Mouse (Mus musculus) neural tube, embryonic 15.5 days (tissue): Measurements from ENCODE around the gene Gm42372. TPM values are rescaled to one million over a fixed set of nuclear protein-coding genes. Genes with fewer than 3 reads are reported as not detected.
"Not testable (repeated sequence)": the region's sequence is repeated elsewhere in the genome, so short reads cannot be mapped to it uniquely, and the experiment has no call there.

ENCODE experiments used
- ATAC-seq: fragments of 200-750 bp; cut with Nextera tagmentation; 2 replicates; pipeline ENCODE4 v1.8.0; 2017; ENCODE audit warnings: mild to moderate bottlenecking, moderate TSS enrichment, moderate library complexity; ENCODE audit not compliant: low FRiP score
- H3K27ac ChIP-seq: fragments of 300-500 bp; sonication (generic); replicated peaks from 2 replicates; pipeline ENCODE4 v1.5.1; 2015; ENCODE audit warnings: mild to moderate bottlenecking, inconsistent platforms
- H3K27me3 ChIP-seq: fragments of 300-500 bp; sonication (generic); replicated peaks from 2 replicates; pipeline ENCODE4 v1.6.1; 2015; ENCODE audit warnings: inconsistent platforms
- H3K36me3 ChIP-seq: fragments of 300-500 bp; sonication (generic); 2 replicates; pipeline ENCODE4 v1.6.1; 2015; ENCODE audit warnings: inconsistent platforms
- H3K4me1 ChIP-seq: fragments of 300-500 bp; sonication (generic); 2 replicates; pipeline ENCODE4 v1.6.1; 2015; ENCODE audit warnings: inconsistent platforms
- H3K4me2 ChIP-seq: fragments of 300-500 bp; sonication (generic); 2 replicates; pipeline ENCODE4 v1.6.1; 2015; ENCODE audit warnings: inconsistent platforms, mild to moderate bottlenecking, moderate library complexity
- H3K4me3 ChIP-seq: fragments of 300-500 bp; sonication (generic); replicated peaks from 2 replicates; pipeline ENCODE4 v1.5.1; 2015; ENCODE audit warnings: mild to moderate bottlenecking, inconsistent platforms
- H3K9ac ChIP-seq: fragments of 300-500 bp; sonication (generic); replicated peaks from 2 replicates; pipeline ENCODE4 v1.6.1; 2015; ENCODE audit warnings: mild to moderate bottlenecking, inconsistent platforms
- H3K9me3 ChIP-seq: fragments of 300-500 bp; sonication (generic); replicated peaks from 2 replicates; pipeline ENCODE4 v1.6.1; 2016; ENCODE audit warnings: inconsistent platforms
- WGBS: fragments of 180-500 bp; shearing (Covaris S2); methylation state at CpG from one replicate; pipeline ENCODE4 v1.1.7; 2015; ENCODE audit warnings: mixed read lengths; 5-methylcytosine and 5-hydroxymethylcytosine counted together
- polyA plus RNA-seq: library from polyadenylated mRNA; unstranded; fragments of >200 nt; fragmentation: Nextera tagmentation; extraction: Ambion mirVana; gene quantifications from 2 replicates; pipeline ENCODE4 v1.2.1, GENCODE M21; 2015

Gene Gm42372
- polyA plus RNA-seq, 1 experiment from 2014 or later = 6.4 TPM

DNA sequence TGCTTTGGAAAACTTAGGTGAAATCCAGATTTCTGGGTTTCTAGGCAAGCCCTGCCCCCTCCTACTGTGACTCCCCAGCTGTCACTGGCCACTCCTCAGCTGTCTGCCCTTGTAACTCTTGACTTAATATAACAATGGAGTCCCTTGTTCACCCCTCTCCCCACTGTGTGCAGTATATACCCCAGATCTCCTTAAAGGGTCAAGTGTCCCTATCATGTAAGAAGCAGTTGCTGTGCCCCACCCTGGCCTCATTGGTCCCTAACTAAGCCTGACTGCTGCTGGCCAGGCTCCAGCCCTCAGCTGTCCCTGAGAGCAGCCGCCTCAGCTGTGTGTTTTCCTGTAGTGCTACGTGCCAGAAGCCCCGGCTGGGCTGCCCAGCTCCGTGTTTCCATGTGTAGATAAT is 34.9 kb upstream of the Gm42372 start:
- Histone ChIP-seq H3K4me3 (peak overlapping the region; percentile 68), H3K4me2 (peak overlapping the region; percentile 93), H3K36me3 (no peaks in the 10 kb centered on the region; the same call in 1 of the 2 replicates), H3K4me1 (peaks cover 84% of the 10 kb centered on the region), H3K9me3 (no peaks in the 10 kb centered on the region), H3K9ac (peak overlapping the region; percentile 90), H3K27ac (peak overlapping the region; percentile 93), H3K27me3 (no peaks in the 10 kb centered on the region)
- ATAC-seq = no peak
- WGBS = 0% methylated on average over 4 of the region's 4 CpGs

DNA sequence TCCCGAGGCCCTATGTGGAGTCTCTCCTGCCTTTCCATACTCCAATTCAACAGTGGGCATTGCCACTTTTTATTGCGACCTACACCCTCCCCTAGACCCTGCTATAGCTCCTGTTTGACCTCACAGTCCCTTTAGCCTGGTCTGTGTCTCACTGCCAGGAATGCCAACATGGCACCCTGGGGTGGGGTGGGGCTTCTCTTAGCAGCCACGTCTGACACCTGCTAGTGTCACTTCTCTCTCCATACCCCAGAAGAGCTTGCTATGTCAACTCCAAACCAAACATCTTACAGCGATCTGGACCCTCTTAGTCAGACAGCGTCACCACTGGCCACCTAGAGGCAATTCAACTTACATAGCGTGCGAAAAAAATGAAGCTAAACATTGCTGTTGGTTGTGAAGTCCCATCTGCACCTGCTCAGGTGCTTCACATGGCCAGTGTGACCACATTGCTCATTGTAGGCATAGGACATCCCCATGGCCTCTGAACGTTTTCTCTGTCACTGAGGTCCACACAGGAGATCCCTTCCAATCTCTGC is 33.9 kb upstream of the Gm42372 start:
- H3K4me2 ChIP-seq = peak overlapping the region; percentile 93
- no peaks in the 10 kb centered on the region; the same call in 1 of the 2 replicates for H3K36me3 ChIP-seq
- peak overlapping the region; percentile 68 for H3K4me3 ChIP-seq
- peak overlapping the region; percentile 81 for H3K27ac ChIP-seq
- 56% methylated on average over 8 of the region's 8 CpGs for WGBS
- no peaks in the 10 kb centered on the region for H3K9me3 ChIP-seq
- ATAC-seq = no peak
- H3K27me3 ChIP-seq = no peaks in the 10 kb centered on the region
- H3K4me1 ChIP-seq = peaks cover 74% of the 10 kb centered on the region
- H3K9ac ChIP-seq = peak overlapping the region; percentile 90; the same call in 1 of the 2 replicates

GRCm38 (mm10) chr7:16949908-16950841 is 32.7 kb upstream of the Gm42372 start:
- H3K27me3 ChIP-seq = no peaks in the 10 kb centered on the region
- WGBS = 11% methylated on average over 29 of the region's 29 CpGs
- peak overlapping the region; percentile 93 for H3K4me2 ChIP-seq
- H3K36me3 ChIP-seq = no peaks in the 10 kb centered on the region; the same call in 1 of the 2 replicates
- peak overlapping the region; percentile 68 for H3K4me3 ChIP-seq
- peaks cover 68% of the 10 kb centered on the region for H3K4me1 ChIP-seq
- peak overlapping the region; percentile 35 for H3K9ac ChIP-seq
- no peaks in the 10 kb centered on the region for H3K9me3 ChIP-seq
- peak; percentile 67 for ATAC-seq
- H3K27ac ChIP-seq = peak overlapping the region; percentile 81

DNA sequence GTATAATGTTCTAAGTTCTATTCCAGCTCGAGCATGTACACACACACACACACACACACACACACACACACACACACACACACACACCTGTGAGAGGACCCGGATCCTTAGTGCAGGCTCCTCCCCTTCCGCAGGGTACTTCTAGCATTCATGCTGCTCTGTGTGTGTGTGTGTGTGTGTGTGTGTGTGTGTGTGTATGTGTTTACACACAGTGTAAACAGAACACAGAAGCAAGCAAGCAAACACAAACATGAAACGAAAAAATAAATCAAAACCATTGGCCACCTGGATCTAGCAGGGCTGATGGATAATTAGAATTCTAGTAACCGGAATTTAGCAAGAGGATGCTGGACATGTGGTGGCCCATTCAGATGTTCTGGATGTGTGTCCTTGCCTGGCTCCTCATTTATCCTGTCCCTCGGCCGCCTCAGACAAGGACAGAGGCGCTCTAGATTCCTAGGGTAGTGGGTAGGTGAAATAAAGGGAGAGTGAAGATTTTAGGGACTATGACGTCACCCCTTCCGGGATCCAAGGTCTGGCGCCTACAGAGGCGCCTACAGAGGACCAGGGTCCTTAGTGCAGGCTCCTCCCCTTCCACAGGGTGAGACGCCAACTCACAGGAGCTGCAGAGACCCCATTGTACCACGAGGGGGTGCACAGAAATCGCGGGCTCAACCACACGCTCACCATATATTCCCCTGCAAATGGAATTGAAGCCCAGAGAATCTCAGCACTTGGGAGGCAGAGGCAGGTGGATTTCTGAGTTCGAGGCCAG is 31.8 kb upstream of the Gm42372 start:
- no peaks in the 10 kb centered on the region; the same call in 1 of the 2 replicates for H3K36me3 ChIP-seq
- H3K4me1 ChIP-seq = peaks cover 59% of the 10 kb centered on the region
- peak overlapping the region; percentile 81 for H3K27ac ChIP-seq
- H3K9me3 ChIP-seq = no peaks in the 10 kb centered on the region
- no peaks in the 10 kb centered on the region for H3K27me3 ChIP-seq
- H3K9ac ChIP-seq = no peak overlapping the region
- H3K4me3 ChIP-seq = no peak overlapping the region
- peak; percentile 54 for ATAC-seq
- peak overlapping the region; percentile 93; the same call in 1 of the 2 replicates for H3K4me2 ChIP-seq
- WGBS = 26% methylated on average over 18 of the region's 18 CpGs

DNA sequence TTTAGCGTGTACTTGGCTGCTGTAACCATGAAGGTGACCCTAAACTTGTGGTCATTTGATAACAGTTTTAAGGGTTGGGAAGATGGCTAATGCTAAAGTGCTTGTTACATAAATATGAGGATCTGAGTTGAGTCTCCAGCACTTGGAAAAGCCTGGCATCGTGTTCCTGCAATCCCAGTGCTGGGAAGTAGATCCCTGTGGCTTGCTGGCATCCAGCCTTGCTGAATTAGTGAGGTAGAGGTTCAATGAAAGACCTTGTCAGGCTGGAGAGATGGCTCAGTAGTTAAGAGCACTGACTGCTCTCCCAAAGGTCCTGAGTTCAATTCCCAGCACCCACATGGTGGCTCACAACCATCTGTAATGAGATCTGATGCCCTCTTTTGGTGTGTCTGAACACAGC is 29.1 kb upstream of the Gm42372 start:
- not testable (repeated sequence) for H3K4me3 ChIP-seq, H3K36me3 ChIP-seq, H3K9me3 ChIP-seq, H3K27me3 ChIP-seq, ATAC-seq, H3K27ac ChIP-seq, H3K4me2 ChIP-seq, H3K9ac ChIP-seq
- peaks cover 55% of the 10 kb centered on the region for H3K4me1 ChIP-seq
- 68% methylated on average over 2 of the region's 2 CpGs for WGBS

DNA sequence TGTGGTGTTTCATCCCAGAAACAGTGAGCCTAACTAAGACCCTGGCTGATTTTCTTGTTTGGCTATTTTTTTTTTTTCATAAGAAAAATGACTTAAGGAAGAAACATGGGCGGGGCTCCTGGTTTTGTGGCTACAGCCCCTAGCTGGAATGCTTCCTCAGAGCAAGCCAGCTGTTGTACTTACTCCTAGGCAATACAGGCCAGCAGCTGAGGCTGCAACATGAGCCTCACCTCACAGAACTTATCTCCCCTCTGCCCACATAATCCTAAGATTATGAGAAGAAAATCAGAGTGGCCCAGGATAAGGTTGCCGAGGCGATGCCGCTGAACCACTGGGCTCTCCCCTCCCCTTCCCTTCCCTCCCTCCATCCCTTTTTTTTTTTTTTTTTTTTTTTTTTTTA is 27.2 kb upstream of the Gm42372 start:
- Histone ChIP-seq H3K9ac (no peak overlapping the region), H3K27ac (peak overlapping the region; percentile 89), H3K4me3 (no peak overlapping the region), H3K4me2 (no peak overlapping the region), H3K4me1 (peaks cover 53% of the 10 kb centered on the region), H3K36me3 (no peaks in the 10 kb centered on the region), H3K27me3 (no peaks in the 10 kb centered on the region), H3K9me3 (no peaks in the 10 kb centered on the region)
- ATAC-seq = no peak
- 90% methylated on average over 4 of the region's 4 CpGs for WGBS

DNA sequence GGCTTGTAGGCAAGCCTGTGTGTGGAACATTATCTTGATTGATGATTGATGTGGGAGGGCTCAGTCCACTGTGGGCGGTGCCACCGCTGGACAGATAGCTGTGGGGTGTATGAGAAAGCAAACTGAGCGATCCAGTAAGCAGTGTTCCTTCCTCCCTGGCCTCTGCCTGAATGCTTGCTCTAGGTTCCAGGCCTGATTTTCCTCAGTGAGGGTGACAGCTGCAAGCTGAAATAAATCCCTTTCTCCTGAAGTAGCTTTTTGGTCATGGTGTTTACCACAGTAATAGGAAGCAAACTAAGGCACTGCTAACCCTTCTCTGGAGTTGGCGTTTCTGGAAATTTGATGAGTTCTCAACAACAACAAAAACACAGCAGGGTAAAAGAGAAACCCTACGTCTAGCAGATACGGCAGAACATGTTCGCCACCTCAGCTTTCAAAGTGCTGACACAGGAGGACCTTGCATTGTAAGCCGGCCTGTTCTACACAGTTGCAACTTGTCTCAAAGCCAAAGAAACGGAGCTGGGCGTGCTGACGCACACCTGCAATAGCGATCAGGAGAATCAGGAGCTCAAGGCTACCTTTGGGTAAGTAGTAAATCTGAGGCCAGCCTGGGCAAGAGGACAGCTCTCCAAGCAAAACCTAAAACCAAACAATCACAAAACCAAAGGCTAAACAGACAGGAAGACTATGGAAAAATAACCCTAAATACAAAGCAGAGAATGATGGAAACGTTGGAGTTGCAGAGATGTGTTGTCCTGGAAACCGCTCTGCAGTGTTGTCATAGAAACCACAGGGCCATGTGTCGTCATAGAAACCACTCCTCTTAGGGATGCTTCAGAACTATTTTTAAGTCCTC is 26.2 kb upstream of the Gm42372 start:
- H3K4me1 ChIP-seq = peaks cover 56% of the 10 kb centered on the region
- peak overlapping the region; percentile 89 for H3K27ac ChIP-seq
- H3K4me3 ChIP-seq = no peak overlapping the region
- H3K27me3 ChIP-seq = no peaks in the 10 kb centered on the region
- H3K4me2 ChIP-seq = peak overlapping the region; percentile 40
- H3K36me3 ChIP-seq = no peaks in the 10 kb centered on the region
- ATAC-seq = peak; percentile 56; the same call in 1 of the 2 replicates
- H3K9ac ChIP-seq = no peak overlapping the region
- 30% methylated on average over 15 of the region's 15 CpGs for WGBS
- no peaks in the 10 kb centered on the region for H3K9me3 ChIP-seq

- Histone ChIP-seq H3K36me3 (no peaks in the 10 kb centered on the region; the same call in 1 of the 2 replicates), H3K9me3 (no peaks in the 10 kb centered on the region), H3K9ac (peak within 1 kb of the TSS; percentile 54), H3K27ac (peak within 1 kb of the TSS; percentile 87), H3K27me3 (no peaks in the 10 kb centered on the region), H3K4me3 (peak within 1 kb of the TSS; percentile 43), H3K4me2 (peak within 1 kb of the TSS; percentile 67), H3K4me1 (peaks cover 61% of the 10 kb centered on the region)
- 6% methylated on average over 17 of the region's 17 CpGs for WGBS
- peak; percentile 94 for ATAC-seq
Observed at GRCm38 (mm10) chr7:16959539-16960187, 23.2 kb upstream of the Gm42372 start, which contains the start of gene Pnmal1. Gene Pnmal1, plus strand, starts transcription at chr7:16959679.

DNA sequence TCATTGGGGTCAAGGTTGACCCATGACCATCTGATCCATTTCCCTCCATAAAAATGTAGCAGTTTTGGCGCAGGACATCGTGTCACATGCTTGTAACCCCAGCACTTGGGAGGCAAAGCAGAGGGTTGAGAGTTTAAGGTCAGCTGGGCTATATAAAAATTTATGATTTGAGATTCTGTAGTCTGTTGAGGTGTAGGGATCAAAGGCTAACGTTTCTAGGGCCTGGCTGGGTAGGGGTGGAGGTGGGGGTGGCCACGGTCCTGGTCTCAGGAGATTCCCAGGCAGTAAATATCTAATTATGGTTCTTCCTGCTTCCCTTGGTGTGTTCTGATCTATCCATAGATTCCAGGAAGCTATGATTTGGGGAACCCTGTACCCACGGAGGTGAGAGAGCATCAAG is 21.2 kb upstream of the Gm42372 start:
- H3K4me2 ChIP-seq = peak overlapping the region; percentile 67
- H3K27ac ChIP-seq = no peak overlapping the region
- no peak overlapping the region; the same call in 1 of the 2 replicates for H3K4me3 ChIP-seq
- 74% methylated on average over 5 of the region's 5 CpGs for WGBS
- ATAC-seq = no peak
- H3K36me3 ChIP-seq = no peaks in the 10 kb centered on the region; the same call in 1 of the 2 replicates
- H3K9ac ChIP-seq = no peak overlapping the region
- H3K4me1 ChIP-seq = peaks cover 56% of the 10 kb centered on the region
- no peaks in the 10 kb centered on the region for H3K27me3 ChIP-seq
- no peaks in the 10 kb centered on the region for H3K9me3 ChIP-seq

- H3K36me3 ChIP-seq = no peaks in the 10 kb centered on the region
- H3K4me3 ChIP-seq = no peak overlapping the region
- WGBS = 89% methylated on average over 6 of the region's 6 CpGs
- H3K27me3 ChIP-seq = no peaks in the 10 kb centered on the region
- no peaks in the 10 kb centered on the region for H3K9me3 ChIP-seq
- H3K9ac ChIP-seq = no peak overlapping the region
- H3K4me2 ChIP-seq = no peak overlapping the region
- ATAC-seq = no peak
- H3K4me1 ChIP-seq = 0 out of 2 replicates have a peak, but pooled peaks cover 2% of the 10 kb centered on the region
- H3K27ac ChIP-seq = no peak overlapping the region
Observed at GRCm38 (mm10) chr7:16968414-16968813, 14.5 kb upstream of the Gm42372 start.
